Mouse (Mus musculus) CD8-positive naive resting alpha-beta T cell, adult 2 months (primary cell): Measurements from ENCODE around the gene Cdkl2.

Experiments
- DNase-seq, 2 experiments: peaks; one replicate each; pipeline ENCODE4 v3.0.0; 2022; ENCODE audit warnings: low read depth in 2 of 2, low spot score in 2 of 2

Cdkl2 gene

GRCm38 (mm10) chr5:92043783-92044182, at the start of gene Cdkl2:
Gene Cdkl2, minus strand, starts transcription at chr5:92043883.
- no peak for DNase-seq

- no peak for DNase-seq
Measured at GRCm38 (mm10) chr5:92087469-92087868, 43.8 kb upstream of the Cdkl2 start.

GRCm38 (mm10) chr5:92085821-92086550, 42.3 kb upstream of the Cdkl2 start:
- DNase-seq = no peak

DNA sequence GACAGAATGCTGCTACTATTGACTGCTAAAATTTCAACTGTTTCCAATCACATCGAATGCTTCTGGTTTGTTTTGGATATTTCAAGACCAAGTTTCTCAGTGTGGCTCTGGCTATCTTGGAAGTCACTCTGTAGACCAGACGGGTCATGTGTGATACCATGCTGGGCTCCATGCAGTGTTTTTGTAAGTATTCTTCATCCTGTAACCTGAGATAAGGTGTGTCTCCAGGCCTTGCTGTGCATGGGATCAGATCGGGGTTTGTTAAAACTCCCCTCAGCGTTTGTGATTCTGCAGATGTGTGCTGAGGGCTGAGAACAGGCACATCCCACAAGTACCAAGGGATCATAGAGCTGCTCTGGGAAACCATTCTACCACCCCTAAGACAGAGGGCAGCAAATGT, 41.6 kb upstream of the Cdkl2 start:
- no peak for DNase-seq

- peak; percentile 94 to 97 for DNase-seq
Measured at GRCm38 (mm10) chr5:92083417-92084038, 39.8 kb upstream of the Cdkl2 start, which contains the start of gene G3bp2. Gene G3bp2, minus strand, starts transcription at chr5:92083719.

DNA sequence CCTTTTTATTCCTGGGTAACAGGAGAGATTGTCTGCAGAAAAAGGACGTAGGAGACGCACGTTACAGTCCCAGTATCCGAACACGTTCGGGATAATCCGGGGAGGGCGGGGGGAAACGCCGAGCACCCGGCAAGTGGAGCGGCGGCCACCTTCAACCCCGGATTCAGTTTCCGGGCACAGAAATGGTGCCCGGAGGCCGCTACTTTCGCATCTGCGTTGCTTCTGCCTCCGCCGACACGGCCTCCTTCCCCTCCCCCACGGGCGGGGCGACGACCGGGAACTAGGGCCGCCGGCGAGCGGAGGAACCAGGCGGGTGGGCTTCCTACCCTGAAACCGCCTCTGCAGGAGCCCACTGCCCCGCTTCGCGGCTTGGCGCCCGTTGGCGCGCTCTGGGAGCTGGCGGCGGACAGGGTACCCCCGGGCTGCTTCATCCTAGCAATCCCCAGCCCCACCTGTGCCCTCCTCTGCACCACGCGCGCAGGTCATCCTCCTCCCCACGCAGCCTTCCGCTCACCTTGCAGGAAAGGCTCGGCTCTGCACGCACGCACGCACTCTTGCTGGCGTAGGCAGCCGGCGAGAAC, 39.2 kb upstream of the Cdkl2 start:
- no peak for DNase-seq

- no peak for DNase-seq
Measured at GRCm38 (mm10) chr5:92081326-92081725, 37.6 kb upstream of the Cdkl2 start.

DNA sequence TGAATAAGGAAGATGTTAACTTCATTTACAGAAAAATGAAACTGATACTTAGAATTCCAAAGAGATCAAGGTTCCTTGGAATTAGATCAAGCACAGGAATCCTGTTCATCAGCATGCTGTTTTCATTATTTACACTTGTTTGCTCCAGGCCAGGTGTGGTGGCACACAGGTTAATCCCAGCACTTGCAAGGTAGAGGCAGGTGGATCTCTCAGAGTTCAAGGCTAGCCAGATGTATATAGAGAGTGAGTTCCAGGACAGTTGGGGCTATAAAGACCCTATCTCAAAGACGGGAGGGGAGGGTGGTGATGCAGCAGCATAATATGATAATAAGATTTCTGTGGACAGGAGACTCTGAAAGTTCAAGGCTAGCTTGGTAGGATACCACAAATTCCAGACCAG, 36.7 kb upstream of the Cdkl2 start:
- no peak for DNase-seq

GRCm38 (mm10) chr5:92079304-92079703, 35.6 kb upstream of the Cdkl2 start:
- no peak for DNase-seq

GRCm38 (mm10) chr5:92078751-92079150, 35.1 kb upstream of the Cdkl2 start:
- DNase-seq = no peak

- DNase-seq = peak in 1 of 2 experiments; percentile 8
Measured at GRCm38 (mm10) chr5:92076273-92076672, 32.6 kb upstream of the Cdkl2 start.

DNA sequence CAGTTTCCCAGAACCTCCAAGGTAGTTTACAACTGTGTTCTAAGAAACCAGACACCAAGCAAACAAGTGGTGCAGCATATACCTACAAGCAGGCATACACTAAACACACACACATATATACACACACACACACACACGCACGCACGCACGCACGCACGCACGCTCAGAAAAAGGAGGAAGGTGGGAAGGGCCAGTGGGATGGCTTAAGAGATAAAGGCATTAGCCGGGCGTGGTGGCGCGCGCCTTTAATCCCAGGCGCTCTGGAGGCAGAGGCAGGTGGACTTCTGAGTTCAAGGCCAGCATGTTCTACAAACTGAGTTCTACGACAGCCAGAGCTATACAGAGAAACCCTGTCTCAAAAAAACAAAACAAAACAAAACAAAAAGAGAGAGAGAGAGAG, 30.4 kb upstream of the Cdkl2 start:
- DNase-seq = no peak

DNA sequence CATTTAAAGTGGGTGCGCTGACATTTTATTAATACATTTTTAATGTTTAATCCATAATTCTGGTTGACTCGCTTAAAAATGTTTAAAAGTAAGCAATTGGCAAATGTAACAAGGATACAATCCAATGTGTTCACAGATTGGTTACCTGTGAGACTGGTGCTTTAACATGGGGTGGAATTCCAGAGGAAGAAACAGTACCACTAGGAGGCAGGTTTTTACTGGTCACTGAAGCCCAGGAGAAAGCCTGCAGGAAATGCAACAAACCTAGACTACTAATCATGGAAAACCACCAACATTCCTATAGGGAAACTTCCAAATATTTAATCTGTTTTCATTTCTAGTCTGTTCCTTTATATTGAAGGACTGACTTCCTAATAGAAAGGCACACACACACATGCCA, 19.5 kb upstream of the Cdkl2 start:
- no peak for DNase-seq

GRCm38 (mm10) chr5:92052866-92053265, 9.2 kb upstream of the Cdkl2 start:
- no peak for DNase-seq

GRCm38 (mm10) chr5:92050419-92050818, 6.7 kb upstream of the Cdkl2 start:
- no peak for DNase-seq

DNA sequence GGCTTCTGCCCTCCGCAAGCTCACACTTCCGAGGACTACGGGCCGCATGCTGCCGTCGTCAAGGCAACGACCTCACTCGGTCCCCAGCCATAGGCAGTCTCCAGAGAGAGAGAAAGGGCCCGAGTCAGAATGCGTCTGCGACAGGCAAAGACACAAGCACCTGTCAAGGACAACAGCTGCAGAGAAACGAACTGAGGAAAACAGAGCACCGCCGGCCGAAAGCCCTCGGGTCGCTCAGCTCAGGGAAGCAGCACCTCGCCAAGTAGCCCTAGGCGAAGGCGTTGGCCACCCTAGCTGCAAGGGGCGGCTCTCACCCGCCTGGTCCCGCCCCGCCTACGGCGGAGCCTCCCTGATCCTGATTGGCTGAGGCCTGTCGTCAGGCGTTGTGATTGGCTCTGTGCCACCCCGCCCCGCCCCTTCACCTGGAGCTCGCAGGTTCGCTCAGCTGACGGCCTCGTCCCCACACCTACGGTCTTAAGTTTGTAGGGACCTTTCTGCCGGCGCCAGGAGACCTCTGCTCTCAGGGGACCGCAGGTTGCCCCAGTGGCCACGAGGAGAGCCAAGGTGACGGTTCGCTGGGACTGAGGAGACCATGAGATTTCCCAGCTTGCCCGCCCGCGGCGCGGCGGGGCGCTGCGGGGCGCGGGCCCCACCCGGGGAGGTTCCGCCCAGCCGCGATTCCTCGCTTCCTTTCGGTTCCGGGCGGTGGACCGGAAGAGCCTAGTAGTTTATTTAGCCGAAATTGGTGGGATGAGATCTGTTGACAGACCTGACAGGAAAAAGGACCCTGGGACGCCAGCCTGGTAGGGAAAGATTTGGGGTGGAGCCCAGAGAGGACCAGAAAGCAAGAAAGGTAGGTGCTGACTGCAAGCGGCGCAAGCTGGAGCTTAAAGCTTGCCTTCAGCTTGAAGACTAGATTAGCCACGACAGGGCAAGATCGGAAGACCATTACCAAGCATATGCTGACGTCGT, 1.0 kb downstream of the Cdkl2 start:
- DNase-seq = peak; percentile 94 to 96

GRCm38 (mm10) chr5:92019960-92020359, 23.7 kb downstream of the Cdkl2 start:
- no peak for DNase-seq

DNA sequence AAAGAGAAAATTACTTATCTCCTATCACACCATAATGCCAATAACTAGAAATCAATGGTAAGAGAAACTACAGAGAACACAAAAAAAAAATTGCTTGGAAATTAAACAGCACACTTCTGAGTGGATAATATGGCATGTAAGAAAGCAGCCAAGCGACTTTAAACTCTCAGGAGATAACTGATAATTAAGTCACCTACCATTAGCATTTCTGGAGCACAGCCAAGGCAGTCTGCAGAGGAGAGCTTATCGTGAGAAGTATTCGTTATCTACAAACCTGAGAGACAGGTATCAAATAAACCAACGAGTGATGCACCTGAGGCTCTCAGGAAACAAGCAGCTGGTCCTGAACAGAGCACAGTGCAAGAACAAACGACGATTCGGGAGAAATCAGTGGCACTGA, 31.9 kb downstream of the Cdkl2 start:
- no peak for DNase-seq

GRCm38 (mm10) chr5:92009827-92010226, 33.9 kb downstream of the Cdkl2 start:
- no peak for DNase-seq

GRCm38 (mm10) chr5:92003011-92003410, 40.7 kb downstream of the Cdkl2 start:
- peak; percentile 16 to 29 for DNase-seq

GRCm38 (mm10) chr5:92000770-92001169, 42.9 kb downstream of the Cdkl2 start:
- DNase-seq = peak; percentile 14 to 25
